Mouse (Mus musculus): ENCODE measurements around the gene Scrn3. TPM values are rescaled to one million over a fixed set of nuclear protein-coding genes. Genes with fewer than 3 reads are reported as not detected.
A peak's percentile ranks its signal among the peaks of the same experiment; 100 is the strongest.

The Scrn3 gene
- polyA plus RNA-seq (2012; rRNA removed) = 6.4 and 6.8 TPM in 2 replicates

GRCm38 (mm10) chr2:73312152-73313116 is at the start of gene Scrn3, which contains the start of gene Cir1:
TSS of gene Scrn3 (plus strand) at chr2:73312601.
TSS of gene Cir1 (minus strand) at chr2:73312701.
- DNase-seq (ENCODE audit: low read depth) = peak; percentile 100
- TF ChIP-seq CTCF (IDR thresholded peaks at IDR 0.05; ENCODE audit: borderline replicate concordance, extremely low read depth, insufficient read depth, insufficient read length) (no peak), POLR2A (IDR thresholded peaks at IDR 0.05; ENCODE audit: borderline replicate concordance, extremely low read depth, insufficient read depth, insufficient read length, poor library complexity, severe bottlenecking) (peak; percentile 90)

GRCm38 (mm10) chr2:73263172-73263765 is 49.1 kb upstream of the Scrn3 start:
- DNase-seq (ENCODE audit: low read depth) = peak; percentile 42
- TF ChIP-seq CTCF (IDR thresholded peaks at IDR 0.05; ENCODE audit: borderline replicate concordance, extremely low read depth, insufficient read depth, insufficient read length) = no peak
- TF ChIP-seq POLR2A (IDR thresholded peaks at IDR 0.05; ENCODE audit: borderline replicate concordance, extremely low read depth, insufficient read depth, insufficient read length, poor library complexity, severe bottlenecking) = no peak

GRCm38 (mm10) chr2:73263794-73264610 is 48.4 kb upstream of the Scrn3 start:
- DNase-seq (ENCODE audit: low read depth) = peak; percentile 67
- TF ChIP-seq POLR2A (IDR thresholded peaks at IDR 0.05; ENCODE audit: borderline replicate concordance, extremely low read depth, insufficient read depth, insufficient read length, poor library complexity, severe bottlenecking) = no peak
- no peak for TF ChIP-seq CTCF (IDR thresholded peaks at IDR 0.05; ENCODE audit: borderline replicate concordance, extremely low read depth, insufficient read depth, insufficient read length)

- TF ChIP-seq POLR2A (IDR thresholded peaks at IDR 0.05; ENCODE audit: borderline replicate concordance, extremely low read depth, insufficient read depth, insufficient read length, poor library complexity, severe bottlenecking) (no peak), CTCF (IDR thresholded peaks at IDR 0.05; ENCODE audit: borderline replicate concordance, extremely low read depth, insufficient read depth, insufficient read length) (no peak)
- peak; percentile 44 for DNase-seq (ENCODE audit: low read depth)
These were observed 47.7 kb upstream of the Scrn3 start for GRCm38 (mm10) chr2:73264611-73265195.

- DNase-seq (ENCODE audit: low read depth) = peak; percentile 55
- TF ChIP-seq POLR2A (IDR thresholded peaks at IDR 0.05; ENCODE audit: borderline replicate concordance, extremely low read depth, insufficient read depth, insufficient read length, poor library complexity, severe bottlenecking) (no peak), CTCF (IDR thresholded peaks at IDR 0.05; ENCODE audit: borderline replicate concordance, extremely low read depth, insufficient read depth, insufficient read length) (peak; percentile 24; the same call in 1 of the 2 replicates)
These were observed 46.4 kb upstream of the Scrn3 start for GRCm38 (mm10) chr2:73266011-73266410.

GRCm38 (mm10) chr2:73266623-73267022 is 45.8 kb upstream of the Scrn3 start:
- DNase-seq (ENCODE audit: low read depth) = no peak
- TF ChIP-seq CTCF (IDR thresholded peaks at IDR 0.05; ENCODE audit: borderline replicate concordance, extremely low read depth, insufficient read depth, insufficient read length) = no peak

GRCm38 (mm10) chr2:73267231-73267630 is 45.2 kb upstream of the Scrn3 start:
- DNase-seq (ENCODE audit: low read depth) = peak; percentile 19
- TF ChIP-seq CTCF (IDR thresholded peaks at IDR 0.05; ENCODE audit: borderline replicate concordance, extremely low read depth, insufficient read depth, insufficient read length) = no peak

- peak; percentile 37 for DNase-seq (ENCODE audit: low read depth)
- TF ChIP-seq POLR2A (IDR thresholded peaks at IDR 0.05; ENCODE audit: borderline replicate concordance, extremely low read depth, insufficient read depth, insufficient read length, poor library complexity, severe bottlenecking) (no peak), CTCF (IDR thresholded peaks at IDR 0.05; ENCODE audit: borderline replicate concordance, extremely low read depth, insufficient read depth, insufficient read length) (no peak)
These were observed 44.6 kb upstream of the Scrn3 start for GRCm38 (mm10) chr2:73267818-73268217.

GRCm38 (mm10) chr2:73268281-73268680 is 44.1 kb upstream of the Scrn3 start:
- DNase-seq (ENCODE audit: low read depth) = peak; percentile 70
- TF ChIP-seq POLR2A (IDR thresholded peaks at IDR 0.05; ENCODE audit: borderline replicate concordance, extremely low read depth, insufficient read depth, insufficient read length, poor library complexity, severe bottlenecking) = no peak
- no peak for TF ChIP-seq CTCF (IDR thresholded peaks at IDR 0.05; ENCODE audit: borderline replicate concordance, extremely low read depth, insufficient read depth, insufficient read length)

GRCm38 (mm10) chr2:73268836-73269395 is 43.5 kb upstream of the Scrn3 start:
- peak; percentile 85 for DNase-seq (ENCODE audit: low read depth)
- TF ChIP-seq POLR2A (IDR thresholded peaks at IDR 0.05; ENCODE audit: borderline replicate concordance, extremely low read depth, insufficient read depth, insufficient read length, poor library complexity, severe bottlenecking) = no peak
- TF ChIP-seq CTCF (IDR thresholded peaks at IDR 0.05; ENCODE audit: borderline replicate concordance, extremely low read depth, insufficient read depth, insufficient read length) = no peak
